Mouse (Mus musculus): ENCODE results near the gene Cntnap2. TPM values are rescaled to one million over a fixed set of nuclear protein-coding genes. Genes with fewer than 3 reads are reported as not detected.

Cntnap2 gene
- polyA plus RNA-seq, 1 experiment from 2014 or later = 1.1 TPM

GRCm38 (mm10) chr6:46866317-46866716 lies 1807.2 kb downstream of the Cntnap2 start:
- TF ChIP-seq CTCF (IDR thresholded peaks at IDR 0.05; ENCODE audit: low read depth) = peak; percentile 45
- no peak for ATAC-seq
- Histone ChIP-seq H3K36me3 (ENCODE audit: control insufficient read depth, insufficient read depth) (no peaks in the 10 kb centered on the region), H3K9me3 (ENCODE audit: control insufficient read depth) (no peaks in the 10 kb centered on the region), H3K4me1 (replicated peaks; ENCODE audit: control insufficient read depth, insufficient read depth, low read length) (no peaks in the 10 kb centered on the region), H3K4me2 (replicated peaks; ENCODE audit: low read depth) (no peak overlapping the region), H3K9ac (ENCODE audit: low read depth, low read length) (no peak overlapping the region), H3K4me3 (ENCODE audit: low read depth, low read length) (no peak overlapping the region), H3K27me3 (replicated peaks; ENCODE audit: control insufficient read depth, insufficient read depth, low read length) (no peaks in the 10 kb centered on the region), H3K27ac (ENCODE audit: low read depth, low read length) (no peak overlapping the region)

GRCm38 (mm10) chr6:46886230-46886629 lies 1827.1 kb downstream of the Cntnap2 start:
- no peaks in the 10 kb centered on the region for H3K27me3 ChIP-seq (replicated peaks; ENCODE audit: control insufficient read depth, insufficient read depth, low read length)
- H3K9me3 ChIP-seq (ENCODE audit: control insufficient read depth) = no peaks in the 10 kb centered on the region
- no peak overlapping the region for H3K4me2 ChIP-seq (replicated peaks; ENCODE audit: low read depth)
- TF ChIP-seq CTCF (IDR thresholded peaks at IDR 0.05; ENCODE audit: low read depth) = no peak
- H3K4me3 ChIP-seq (ENCODE audit: low read depth, low read length) = no peak overlapping the region
- no peaks in the 10 kb centered on the region for H3K36me3 ChIP-seq (ENCODE audit: control insufficient read depth, insufficient read depth)
- no peak overlapping the region for H3K9ac ChIP-seq (ENCODE audit: low read depth, low read length)
- H3K4me1 ChIP-seq (replicated peaks; ENCODE audit: control insufficient read depth, insufficient read depth, low read length) = no peaks in the 10 kb centered on the region
- no peak overlapping the region for H3K27ac ChIP-seq (ENCODE audit: low read depth, low read length)
- no peak for ATAC-seq
- WGBS = 55% methylated on average over 2 of the region's 2 CpGs

GRCm38 (mm10) chr6:46909167-46909566 lies 1850.0 kb downstream of the Cntnap2 start:
- 79% methylated on average over 2 of the region's 2 CpGs for WGBS
- ATAC-seq = no peak
- no peak overlapping the region for H3K4me3 ChIP-seq (ENCODE audit: low read depth, low read length)

GRCm38 (mm10) chr6:46918701-46919274 lies 1859.6 kb downstream of the Cntnap2 start:
- Histone ChIP-seq H3K27ac (ENCODE audit: low read depth, low read length) (no peak overlapping the region), H3K4me3 (ENCODE audit: low read depth, low read length) (no peak overlapping the region), H3K27me3 (replicated peaks; ENCODE audit: control insufficient read depth, insufficient read depth, low read length) (no peaks in the 10 kb centered on the region), H3K4me1 (replicated peaks; ENCODE audit: control insufficient read depth, insufficient read depth, low read length) (no peaks in the 10 kb centered on the region), H3K9me3 (ENCODE audit: control insufficient read depth) (no peaks in the 10 kb centered on the region), H3K9ac (ENCODE audit: low read depth, low read length) (no peak overlapping the region), H3K36me3 (ENCODE audit: control insufficient read depth, insufficient read depth) (no peaks in the 10 kb centered on the region), H3K4me2 (replicated peaks; ENCODE audit: low read depth) (no peak overlapping the region)
- peak; percentile 51; the same call in 1 of the 2 replicates for ATAC-seq
- WGBS = 53% methylated on average over 8 of the region's 8 CpGs
- peak; percentile 35 for TF ChIP-seq CTCF (IDR thresholded peaks at IDR 0.05; ENCODE audit: low read depth)

More at GRCm38 (mm10) chr6:46909167-46909566, 1850.0 kb downstream of the Cntnap2 start:
- TF ChIP-seq CTCF (IDR thresholded peaks at IDR 0.05; ENCODE audit: low read depth) = no peak
- no peaks in the 10 kb centered on the region for H3K9me3 ChIP-seq (ENCODE audit: control insufficient read depth)
- no peak overlapping the region for H3K27ac ChIP-seq (ENCODE audit: low read depth, low read length)
- H3K4me1 ChIP-seq (replicated peaks; ENCODE audit: control insufficient read depth, insufficient read depth, low read length) = no peaks in the 10 kb centered on the region
- H3K36me3 ChIP-seq (ENCODE audit: control insufficient read depth, insufficient read depth) = no peaks in the 10 kb centered on the region
- no peak overlapping the region for H3K9ac ChIP-seq (ENCODE audit: low read depth, low read length)
- H3K4me2 ChIP-seq (replicated peaks; ENCODE audit: low read depth) = no peak overlapping the region
- no peaks in the 10 kb centered on the region for H3K27me3 ChIP-seq (replicated peaks; ENCODE audit: control insufficient read depth, insufficient read depth, low read length)

- H3K36me3 ChIP-seq (ENCODE audit: control insufficient read depth, insufficient read depth) = no peaks in the 10 kb centered on the region
- H3K4me2 ChIP-seq (replicated peaks; ENCODE audit: low read depth) = no peak overlapping the region
- H3K27me3 ChIP-seq (replicated peaks; ENCODE audit: control insufficient read depth, insufficient read depth, low read length) = no peaks in the 10 kb centered on the region
- no peak for TF ChIP-seq CTCF (IDR thresholded peaks at IDR 0.05; ENCODE audit: low read depth)
- no peak overlapping the region for H3K4me3 ChIP-seq (ENCODE audit: low read depth, low read length)
- H3K9me3 ChIP-seq (ENCODE audit: control insufficient read depth) = no peaks in the 10 kb centered on the region
- H3K9ac ChIP-seq (ENCODE audit: low read depth, low read length) = no peak overlapping the region
- 60% methylated on average over 3 of the region's 3 CpGs for WGBS
- H3K4me1 ChIP-seq (replicated peaks; ENCODE audit: control insufficient read depth, insufficient read depth, low read length) = no peaks in the 10 kb centered on the region
- ATAC-seq = peak; percentile 38; the same call in 1 of the 2 replicates
- no peak overlapping the region for H3K27ac ChIP-seq (ENCODE audit: low read depth, low read length)
Measured at GRCm38 (mm10) chr6:46919973-46920372, 1860.8 kb downstream of the Cntnap2 start.

- no peak overlapping the region for H3K4me3 ChIP-seq (ENCODE audit: low read depth, low read length)
- no peaks in the 10 kb centered on the region for H3K36me3 ChIP-seq (ENCODE audit: control insufficient read depth, insufficient read depth)
- no peak for TF ChIP-seq CTCF (IDR thresholded peaks at IDR 0.05; ENCODE audit: low read depth)
- H3K4me2 ChIP-seq (replicated peaks; ENCODE audit: low read depth) = no peak overlapping the region
- no peaks in the 10 kb centered on the region for H3K9me3 ChIP-seq (ENCODE audit: control insufficient read depth)
- WGBS = 62% methylated on average over 7 of the region's 7 CpGs
- H3K4me1 ChIP-seq (replicated peaks; ENCODE audit: control insufficient read depth, insufficient read depth, low read length) = no peaks in the 10 kb centered on the region
- H3K9ac ChIP-seq (ENCODE audit: low read depth, low read length) = no peak overlapping the region
- no peaks in the 10 kb centered on the region for H3K27me3 ChIP-seq (replicated peaks; ENCODE audit: control insufficient read depth, insufficient read depth, low read length)
- no peak overlapping the region for H3K27ac ChIP-seq (ENCODE audit: low read depth, low read length)
- ATAC-seq = no peak
Measured at GRCm38 (mm10) chr6:46924709-46925108, 1865.6 kb downstream of the Cntnap2 start.

GRCm38 (mm10) chr6:46945703-46946102 lies 1886.5 kb downstream of the Cntnap2 start:
- no peak overlapping the region for H3K27ac ChIP-seq (ENCODE audit: low read depth, low read length)
- no peaks in the 10 kb centered on the region for H3K27me3 ChIP-seq (replicated peaks; ENCODE audit: control insufficient read depth, insufficient read depth, low read length)
- ATAC-seq = no peak
- no peaks in the 10 kb centered on the region for H3K36me3 ChIP-seq (ENCODE audit: control insufficient read depth, insufficient read depth)
- H3K4me3 ChIP-seq (ENCODE audit: low read depth, low read length) = no peak overlapping the region
- WGBS = 61% methylated on average over 4 of the region's 4 CpGs
- H3K4me1 ChIP-seq (replicated peaks; ENCODE audit: control insufficient read depth, insufficient read depth, low read length) = no peaks in the 10 kb centered on the region
- H3K9me3 ChIP-seq (ENCODE audit: control insufficient read depth) = no peaks in the 10 kb centered on the region
- H3K9ac ChIP-seq (ENCODE audit: low read depth, low read length) = no peak overlapping the region
- no peak overlapping the region for H3K4me2 ChIP-seq (replicated peaks; ENCODE audit: low read depth)
- TF ChIP-seq CTCF (IDR thresholded peaks at IDR 0.05; ENCODE audit: low read depth) = no peak
